Mouse (Mus musculus) hematopoietic stem cell, adult 5-6 weeks (primary cell): ENCODE data around the gene Gpank1. TPM values are rescaled to one million over a fixed set of nuclear protein-coding genes. Genes with fewer than 3 reads are reported as not detected.
"Not testable (repeated sequence)": the region's sequence is repeated elsewhere in the genome, so short reads cannot be mapped to it uniquely, and the experiment has no call there.

Source experiments
- ATAC-seq, 2 experiments: fragments of 125-278 bp in 1 of 2; replicated peaks in 1 of 2; 2 replicates each; pipeline ENCODE4 v1.8.0; 2016 to 2017; ENCODE audit warnings: inconsistent platforms in 2 of 2, mild to moderate bottlenecking in 2 of 2, moderate number of reproducible peaks in 2 of 2, low read depth in 1 of 2, moderate TSS enrichment in 1 of 2; ENCODE audit not compliant: low FRiP score in 2 of 2, poor library complexity in 2 of 2, severe bottlenecking in 2 of 2, insufficient read depth in 1 of 2, low TSS enrichment in 1 of 2
- total RNA-seq: library from RNA; stranded (forward); fragments of 172-1452, 232-1000 nt; gene quantifications from 2 replicates; pipeline ENCODE4 v1.2.3, GENCODE M21; 2017

Gene Gpank1
- total RNA-seq, 1 experiment from 2014 or later, result 31.2 TPM

GRCm38 (mm10) chr17:35124261-35124896, 3.1 kb downstream of the Gpank1 start:
- not testable (repeated sequence) for ATAC-seq

DNA sequence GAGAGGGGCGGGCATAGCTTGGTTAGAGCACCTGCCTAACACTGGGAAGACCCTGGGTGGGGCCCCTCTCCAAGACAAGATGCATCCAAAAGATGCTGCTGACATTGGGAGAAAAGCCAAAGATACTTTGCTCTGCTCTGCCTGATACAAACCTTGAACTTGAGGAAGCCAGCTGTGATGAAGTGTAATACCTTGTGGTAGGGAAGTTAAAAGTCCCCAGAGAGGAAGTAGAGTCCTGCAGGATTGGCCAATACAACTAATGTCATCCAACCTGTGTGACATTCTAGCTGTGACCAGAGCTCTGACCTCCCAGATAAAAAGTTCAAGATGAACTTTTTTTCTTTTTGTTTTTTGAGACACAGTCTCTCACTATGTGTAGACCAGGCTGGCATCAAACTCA, 3.8 kb downstream of the Gpank1 start:
- ATAC-seq, result no peak; a peak in 1 of 4 replicates

DNA sequence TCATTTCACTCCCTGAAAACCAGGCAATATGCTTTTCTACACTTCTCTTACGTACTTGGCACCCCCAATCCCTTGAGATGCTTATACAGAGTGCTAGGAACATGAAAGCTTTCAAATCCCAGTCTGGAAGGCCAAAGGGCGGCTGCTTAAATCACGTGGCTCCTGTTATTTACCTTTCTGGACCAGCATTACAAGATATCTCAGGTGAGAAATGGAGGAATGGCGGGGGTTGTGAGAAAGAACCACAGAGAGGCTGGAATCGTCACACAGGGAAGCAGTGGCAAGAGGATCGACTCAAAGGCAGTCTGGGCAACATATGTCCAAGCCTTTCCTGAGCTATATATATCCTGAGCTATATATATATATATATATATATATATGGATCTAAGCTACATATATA, 4.3 kb downstream of the Gpank1 start:
- no peak for ATAC-seq

DNA sequence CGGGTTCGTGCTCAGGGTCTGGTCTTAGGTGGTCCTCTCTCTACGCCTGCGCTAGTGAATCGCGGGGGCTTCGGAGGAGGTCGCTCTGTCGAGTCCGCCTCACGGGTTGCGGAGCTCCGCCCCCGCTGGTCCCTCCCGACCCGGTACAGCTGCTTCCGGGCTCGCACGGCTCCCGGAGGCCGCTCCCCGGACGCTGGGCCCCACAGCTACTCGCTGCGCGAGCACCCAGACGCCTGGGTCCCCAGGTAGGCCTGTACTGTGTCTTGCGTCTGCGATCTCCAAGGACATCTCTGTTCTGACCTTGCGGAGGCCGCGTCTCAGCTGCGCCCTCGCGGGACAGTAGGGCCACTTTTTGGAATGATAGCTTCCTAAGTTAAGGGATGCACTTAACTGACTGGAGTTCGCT, 5.0 kb downstream of the Gpank1 start, which contains the start of gene D17H6S53E:
Gene D17H6S53E (plus strand): TSS at position 168 of the 406 bp plus-strand sequence.
- peak; percentile 15 to 43; a peak in 2 of 4 replicates for ATAC-seq

DNA sequence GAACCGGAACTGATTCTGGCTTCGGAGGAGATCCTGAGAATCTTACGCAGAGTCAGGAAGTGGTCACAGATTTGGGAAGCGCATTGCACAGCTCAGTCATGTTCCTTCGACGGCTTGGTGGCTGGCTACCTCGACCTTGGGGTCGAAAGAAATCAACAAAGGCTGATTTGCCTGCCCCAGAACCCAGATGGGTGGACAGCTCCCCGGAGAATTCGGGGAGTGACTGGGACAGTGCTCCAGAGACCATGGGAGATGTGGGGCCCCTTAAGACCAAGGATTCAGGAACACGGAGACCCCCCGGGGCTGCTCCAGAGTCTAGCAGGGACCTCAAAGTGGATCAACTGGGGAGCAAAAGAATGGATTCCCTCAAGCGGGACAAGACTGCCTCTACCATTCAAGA, 5.8 kb downstream of the Gpank1 start:
- ATAC-seq, result no peak

GRCm38 (mm10) chr17:35128996-35129395, 7.7 kb downstream of the Gpank1 start:
- no peak for ATAC-seq

GRCm38 (mm10) chr17:35131038-35131437, 9.8 kb downstream of the Gpank1 start:
- ATAC-seq, result no peak

DNA sequence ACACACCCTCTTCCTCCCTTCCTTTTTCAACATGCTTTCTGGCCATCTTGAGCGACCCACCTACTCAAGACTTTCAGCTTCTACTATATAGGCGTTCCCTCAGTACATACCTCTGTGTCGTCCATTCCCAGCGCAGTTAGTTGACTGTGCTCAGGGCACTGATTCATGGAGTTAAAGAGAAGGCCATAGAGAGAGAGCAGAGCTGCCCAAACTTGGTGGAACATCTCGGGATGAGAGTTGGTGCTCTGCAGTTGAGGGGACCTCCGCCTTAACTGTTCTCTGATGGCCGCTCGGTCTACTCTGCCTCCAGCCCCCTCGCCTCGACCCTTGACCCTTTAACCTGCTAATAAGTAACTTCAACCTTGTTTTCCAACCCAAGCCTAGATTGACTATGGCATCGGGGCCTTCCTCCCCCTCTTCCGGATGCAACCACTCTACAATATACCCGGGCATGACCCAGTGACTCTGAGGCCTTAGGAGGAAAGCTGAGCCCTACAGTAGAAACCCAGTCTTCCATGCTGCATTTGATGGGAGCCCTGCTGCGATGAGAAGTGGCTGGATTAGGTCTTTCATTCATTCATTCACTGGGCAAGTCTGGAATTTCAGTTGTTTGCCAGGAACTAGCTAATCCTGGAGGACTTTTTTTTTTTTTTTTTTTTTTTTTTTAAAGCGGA, 10.4 kb downstream of the Gpank1 start, which contains the start of gene Apom:
Gene Apom (minus strand): TSS at position 551 of the 674 bp plus-strand sequence.
- ATAC-seq, result no peak

GRCm38 (mm10) chr17:35132174-35132560, 10.9 kb downstream of the Gpank1 start:
- no peak for ATAC-seq

- no peak for ATAC-seq
Measured at GRCm38 (mm10) chr17:35133517-35133916, 12.3 kb downstream of the Gpank1 start.

DNA sequence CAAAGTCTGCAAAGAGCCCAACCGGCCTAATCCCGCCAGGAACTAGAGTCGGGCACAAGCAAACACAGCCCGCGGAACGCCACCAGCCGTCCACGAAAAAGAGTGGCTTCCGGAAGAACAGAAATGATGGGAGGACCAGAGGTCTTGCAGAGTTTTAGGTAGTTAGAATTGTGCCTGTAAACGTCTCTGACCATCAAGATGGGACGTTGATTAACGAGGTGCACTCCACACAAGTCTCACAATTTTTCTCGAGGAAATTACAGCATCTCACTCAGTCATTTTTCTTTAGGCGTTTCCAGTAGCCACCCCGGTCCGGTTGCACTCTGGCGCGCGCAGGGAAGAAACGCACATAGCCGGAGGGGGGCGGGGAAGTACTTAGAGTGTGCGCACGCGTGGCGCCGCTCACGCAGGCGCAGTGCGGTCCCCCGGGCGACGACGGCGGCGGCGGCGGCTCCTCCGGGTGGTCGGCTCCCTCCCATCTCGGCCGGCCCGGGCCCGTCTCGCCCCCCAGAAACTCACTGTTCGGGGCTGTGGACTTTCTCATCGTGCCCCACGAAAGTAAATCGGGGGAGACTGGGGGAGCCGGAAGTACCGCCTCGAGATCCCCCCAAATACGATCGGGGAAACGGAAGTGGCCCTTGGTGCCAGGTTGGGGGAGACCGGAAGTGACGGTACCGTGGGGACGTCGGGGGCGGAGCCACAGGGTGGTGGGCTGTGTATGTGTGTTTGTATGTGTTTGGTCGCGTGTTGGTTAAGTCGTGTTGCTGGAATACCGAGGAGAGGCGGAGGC, 13.7 kb downstream of the Gpank1 start, which contains the start of gene Bag6:
Gene Bag6 (plus strand): TSS at position 378 of the 790 bp plus-strand sequence.
- peak; percentile 74 to 85 for ATAC-seq

- ATAC-seq, result peak; percentile 39 to 68; a peak in 3 of 4 replicates
Measured at GRCm38 (mm10) chr17:35135591-35136320, 14.5 kb downstream of the Gpank1 start.

DNA sequence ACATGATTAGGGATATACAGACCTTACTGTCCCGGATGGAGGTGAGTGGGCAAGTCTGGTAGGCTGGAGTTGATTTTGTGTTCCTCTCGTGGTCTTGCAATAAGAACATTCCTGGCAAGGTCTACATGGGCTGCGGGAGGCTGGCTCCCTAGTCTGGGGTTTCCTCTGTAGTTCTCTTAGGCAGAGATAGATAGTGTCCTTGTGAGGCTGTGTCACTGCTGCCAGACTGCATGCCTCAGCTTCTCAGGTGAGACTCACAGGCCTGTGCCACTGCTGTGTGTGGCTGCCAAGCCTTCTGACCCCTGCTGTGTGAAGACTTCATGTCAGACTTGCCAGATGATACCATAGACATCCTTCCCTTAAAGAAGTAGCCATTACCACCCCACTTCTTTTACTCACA, 18.0 kb downstream of the Gpank1 start:
- no peak for ATAC-seq

GRCm38 (mm10) chr17:35140490-35140996, 19.3 kb downstream of the Gpank1 start:
- ATAC-seq, result no peak

DNA sequence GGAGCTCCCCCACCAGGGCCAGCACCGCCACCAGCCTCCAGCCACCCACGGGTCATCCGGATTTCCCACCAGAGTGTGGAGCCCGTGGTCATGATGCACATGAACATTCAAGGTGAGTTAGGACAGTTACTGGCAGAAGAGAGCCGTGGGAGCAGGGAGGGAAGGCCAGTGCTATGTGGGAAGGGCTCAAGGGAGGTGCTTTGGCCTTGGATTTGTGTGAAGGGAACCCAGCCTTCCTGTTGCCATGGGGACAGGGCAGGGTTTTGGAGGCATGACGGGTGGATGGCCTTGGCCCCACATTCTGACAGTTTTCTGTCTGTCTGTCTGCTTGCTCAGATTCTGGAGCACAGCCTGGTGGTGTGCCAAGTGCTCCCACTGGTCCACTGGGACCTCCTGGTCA, 20.7 kb downstream of the Gpank1 start:
- ATAC-seq, result no peak

GRCm38 (mm10) chr17:35146139-35146538, 24.9 kb downstream of the Gpank1 start:
- ATAC-seq, result no peak

DNA sequence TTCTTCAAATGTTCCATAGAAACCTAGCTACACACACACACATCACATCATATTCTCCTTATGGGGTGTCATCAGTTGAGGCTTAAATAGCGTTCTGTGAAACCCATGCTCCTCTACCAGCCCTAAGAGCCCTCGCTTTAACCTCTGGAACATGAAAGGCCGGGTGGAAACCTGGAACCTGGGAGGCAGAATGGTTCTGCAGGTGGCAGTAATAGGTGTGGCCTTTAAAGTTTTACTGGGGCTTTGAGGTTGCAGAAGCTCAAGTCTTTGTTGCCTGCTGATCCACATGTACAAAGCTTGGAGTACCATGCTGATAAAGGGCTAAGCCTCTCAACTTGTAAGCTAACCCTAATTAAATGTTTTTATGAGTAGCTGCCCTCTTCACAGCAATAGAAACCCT, 26.1 kb downstream of the Gpank1 start:
- ATAC-seq, result no peak
